Mouse (Mus musculus) bone marrow macrophage, adult 2 months (primary cell): ENCODE data around the gene Gadd45b. TPM values are rescaled to one million over a fixed set of nuclear protein-coding genes. Genes with fewer than 3 reads are reported as not detected.

Source experiments
- H3K27ac ChIP-seq: 2 replicates; pipeline ENCODE4 v1.5.1; 2012; ENCODE audit warnings: low read depth, low read length; ENCODE audit not compliant: insufficient read depth
- H3K4me1 ChIP-seq: 2 replicates; pipeline ENCODE4 v1.6.1; 2012; ENCODE audit warnings: low read length; ENCODE audit not compliant: control insufficient read depth, insufficient read depth
- H3K4me3 ChIP-seq: 2 replicates; pipeline ENCODE4 v1.5.1; 2012; ENCODE audit warnings: mild to moderate bottlenecking, low read length, moderate library complexity; ENCODE audit not compliant: insufficient read depth
- CTCF ChIP-seq: IDR thresholded peaks from 2 replicates; pipeline ENCODE4 v1.5.1; 2012; ENCODE audit warnings: low read depth, mild to moderate bottlenecking, low read length, moderate library complexity
- POLR2A ChIP-seq: IDR thresholded peaks from 2 replicates; pipeline ENCODE4 v1.6.1; 2012; ENCODE audit warnings: mild to moderate bottlenecking, low read depth, low read length, borderline replicate concordance
- polyA plus RNA-seq: library from polyadenylated mRNA; stranded (reverse); fragments of >200 nt; gene quantifications from 2 replicates; pipeline ENCODE4 v1.2.4, GENCODE M21; 2012; ENCODE audit not compliant: missing spikeins, insufficient read depth, insufficient read length

Gadd45b gene
- polyA plus RNA-seq, 1 experiment: 15.8 TPM

DNA sequence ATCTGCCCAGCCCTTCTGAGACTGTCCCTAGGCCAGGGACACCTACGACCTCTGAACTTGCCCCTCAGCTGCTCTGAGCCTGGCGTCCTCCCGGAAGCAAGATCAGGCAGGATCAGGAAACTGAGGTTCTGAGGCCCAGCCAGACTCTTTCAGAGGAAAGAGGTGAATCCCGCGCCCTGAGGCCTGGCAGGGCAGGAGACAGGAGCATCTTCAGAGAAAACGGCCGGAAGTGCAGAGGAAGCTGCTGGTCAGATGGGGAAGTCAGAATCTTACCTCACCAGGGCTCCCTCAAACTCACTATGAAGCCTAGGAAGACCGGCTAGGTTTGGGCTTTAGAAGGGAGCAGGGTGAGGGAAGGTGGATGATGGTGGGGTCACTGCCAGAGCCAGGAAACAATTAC is 13.0 kb downstream of the Gadd45b start:
- Histone ChIP-seq H3K4me1 (peaks cover 54% of the 10 kb centered on the region), H3K4me3 (no peak overlapping the region), H3K27ac (peak overlapping the region; percentile 42)
- no peak for TF ChIP-seq POLR2A
- no peak for TF ChIP-seq CTCF

DNA sequence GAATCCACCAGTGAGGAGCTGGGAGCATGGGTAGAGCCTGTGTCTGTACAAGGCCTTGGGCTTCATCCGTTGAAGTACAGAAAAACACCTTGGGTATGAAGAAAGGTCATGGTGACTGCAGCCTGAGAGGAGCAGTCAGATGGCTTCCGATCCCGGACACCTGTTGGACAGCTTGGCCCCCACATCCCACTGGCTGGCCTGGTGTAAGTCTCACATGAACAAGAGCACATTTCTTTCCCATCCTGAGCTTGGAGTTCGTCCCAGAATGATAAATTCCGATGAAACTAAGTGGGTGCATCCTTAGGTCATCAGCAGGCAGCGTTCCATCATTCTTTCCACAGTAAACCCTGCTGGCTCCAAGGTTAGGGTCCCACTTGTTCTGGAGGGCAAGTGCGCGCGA is 13.8 kb downstream of the Gadd45b start:
- H3K27ac ChIP-seq: no peak overlapping the region
- H3K4me3 ChIP-seq: no peak overlapping the region

DNA sequence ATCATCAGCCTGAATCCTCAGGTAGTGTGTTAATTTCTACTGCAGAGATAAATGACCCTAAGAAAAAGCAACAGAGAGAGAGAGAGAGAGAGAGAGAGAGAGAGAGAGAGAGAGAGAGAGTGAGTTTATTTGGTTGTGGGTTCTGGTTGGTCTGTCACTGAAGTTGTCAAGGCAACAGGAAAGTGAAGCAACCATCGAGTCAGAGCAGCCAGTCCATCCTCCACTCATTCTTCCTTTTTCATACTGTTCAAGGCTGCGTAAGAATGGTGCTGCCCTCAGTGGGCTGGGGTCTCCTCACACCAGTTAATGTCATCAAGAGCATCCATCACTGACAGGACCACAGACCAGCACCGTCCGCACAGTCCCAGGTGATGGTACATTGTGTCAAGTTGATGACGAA is 14.4 kb downstream of the Gadd45b start:
- H3K4me3 ChIP-seq: no peak overlapping the region
- no peak overlapping the region for H3K27ac ChIP-seq
- peaks cover 66% of the 10 kb centered on the region for H3K4me1 ChIP-seq
- TF ChIP-seq POLR2A: no peak
- TF ChIP-seq CTCF: no peak

More for the DNA sequence above, 13.8 kb downstream of the Gadd45b start:
- no peak for TF ChIP-seq CTCF
- no peak for TF ChIP-seq POLR2A
- peaks cover 60% of the 10 kb centered on the region for H3K4me1 ChIP-seq

DNA sequence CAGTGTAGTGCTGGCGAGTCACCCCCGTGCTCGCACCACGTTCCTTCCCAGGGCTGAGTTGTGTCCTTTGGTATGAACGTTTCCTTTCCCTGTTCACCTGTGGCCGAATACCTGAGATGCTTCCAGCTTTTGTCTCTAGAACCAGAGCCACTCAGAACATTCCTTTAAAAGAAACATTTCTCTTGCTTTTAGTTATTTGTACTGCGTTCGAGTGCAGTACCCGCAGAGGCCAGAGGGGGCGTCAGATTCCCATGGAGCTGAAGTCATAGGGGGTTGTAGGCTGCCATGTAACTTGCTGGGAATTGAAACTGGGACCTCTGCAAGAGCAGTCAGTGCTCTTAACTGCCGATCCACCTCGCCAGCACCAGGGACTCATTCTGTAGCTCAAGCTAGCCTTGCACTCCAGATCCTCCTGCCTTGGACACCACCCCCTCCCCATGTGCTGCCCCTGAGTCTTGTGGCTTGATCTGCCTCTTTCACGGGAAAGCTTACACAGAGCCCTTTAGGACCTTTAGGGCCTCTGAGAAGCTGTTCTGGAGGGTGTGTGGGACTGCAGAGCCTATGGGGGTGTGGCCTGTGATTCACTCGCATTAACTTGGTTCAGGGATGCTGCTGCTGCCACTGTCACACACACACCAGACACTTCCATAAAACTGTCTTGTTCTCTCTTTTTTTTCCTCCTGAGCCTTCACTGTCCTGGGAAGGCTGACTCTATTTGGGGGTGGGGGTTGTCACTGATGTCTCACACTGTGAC is 17.0 kb downstream of the Gadd45b start:
- Histone ChIP-seq H3K4me1 (peaks cover 54% of the 10 kb centered on the region), H3K27ac (no peak overlapping the region), H3K4me3 (no peak overlapping the region)
- TF ChIP-seq POLR2A (no peak), CTCF (peak; percentile 77)

DNA sequence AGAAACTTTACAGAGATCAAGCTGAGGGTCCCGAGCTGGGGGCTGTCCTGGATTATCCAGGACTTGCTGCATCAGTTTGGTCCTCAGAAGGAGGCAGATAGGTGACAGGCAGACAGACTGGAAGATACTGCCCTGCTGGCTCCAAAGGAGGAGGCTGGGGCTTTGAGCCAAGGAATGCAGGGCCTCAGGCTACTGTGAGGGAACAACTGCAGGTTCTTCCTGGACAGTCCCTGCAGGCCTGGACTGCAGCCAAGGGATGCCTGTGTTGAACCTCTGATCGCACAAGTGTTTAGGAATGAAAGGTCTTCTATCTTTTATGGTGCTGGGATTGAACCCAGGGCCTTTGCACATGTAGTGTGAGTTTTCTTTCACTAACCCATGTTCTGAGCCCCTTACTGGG is 17.9 kb downstream of the Gadd45b start:
- Histone ChIP-seq H3K4me3 (no peak overlapping the region), H3K27ac (no peak overlapping the region), H3K4me1 (peaks cover 48% of the 10 kb centered on the region)
- TF ChIP-seq POLR2A: no peak
- no peak for TF ChIP-seq CTCF

DNA sequence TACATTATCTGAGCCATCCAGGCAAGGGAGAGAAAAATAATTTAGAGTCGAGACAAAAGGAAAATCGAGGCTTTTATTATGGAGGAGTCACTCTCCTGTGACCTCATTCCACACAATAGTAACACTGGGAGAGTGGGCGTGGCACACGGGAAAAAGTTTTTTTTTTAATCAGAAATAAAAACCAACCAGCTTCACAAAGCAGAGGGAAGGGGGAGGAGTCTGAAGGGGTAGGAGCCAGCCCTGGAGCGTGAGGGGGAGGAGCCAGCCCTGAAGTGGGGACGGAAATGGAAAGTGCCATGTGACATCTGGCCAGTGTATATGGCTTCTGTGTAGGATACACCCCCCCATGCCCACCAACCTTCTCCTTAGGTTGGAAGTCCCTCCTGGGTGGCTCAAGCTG is 18.7 kb downstream of the Gadd45b start:
- no peak for TF ChIP-seq CTCF
- TF ChIP-seq POLR2A: no peak
- Histone ChIP-seq H3K4me1 (peaks cover 41% of the 10 kb centered on the region), H3K27ac (peak overlapping the region; percentile 12), H3K4me3 (no peak overlapping the region)

DNA sequence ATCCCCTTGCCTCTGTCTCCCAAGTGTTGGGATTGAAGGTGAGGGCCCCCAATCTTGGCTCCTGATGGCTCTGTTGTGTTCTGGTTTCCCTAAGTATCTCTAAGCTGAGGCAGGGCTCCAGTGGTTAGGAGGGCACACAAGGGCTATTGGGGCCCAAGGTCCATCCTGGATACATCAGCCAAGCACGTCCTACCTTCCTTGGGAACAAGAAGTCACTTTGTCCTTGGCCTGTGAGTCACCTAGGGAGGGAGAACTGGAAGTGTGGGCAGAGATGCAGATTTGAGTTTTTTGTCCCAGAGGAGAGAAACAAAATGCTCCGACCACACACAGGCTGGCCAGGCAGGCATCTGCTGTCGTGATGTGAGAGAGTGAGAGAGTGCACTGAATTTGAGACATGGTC is 19.2 kb downstream of the Gadd45b start:
- Histone ChIP-seq H3K27ac (peak overlapping the region; percentile 12), H3K4me1 (peaks cover 35% of the 10 kb centered on the region), H3K4me3 (no peak overlapping the region)
- no peak for TF ChIP-seq CTCF

DNA sequence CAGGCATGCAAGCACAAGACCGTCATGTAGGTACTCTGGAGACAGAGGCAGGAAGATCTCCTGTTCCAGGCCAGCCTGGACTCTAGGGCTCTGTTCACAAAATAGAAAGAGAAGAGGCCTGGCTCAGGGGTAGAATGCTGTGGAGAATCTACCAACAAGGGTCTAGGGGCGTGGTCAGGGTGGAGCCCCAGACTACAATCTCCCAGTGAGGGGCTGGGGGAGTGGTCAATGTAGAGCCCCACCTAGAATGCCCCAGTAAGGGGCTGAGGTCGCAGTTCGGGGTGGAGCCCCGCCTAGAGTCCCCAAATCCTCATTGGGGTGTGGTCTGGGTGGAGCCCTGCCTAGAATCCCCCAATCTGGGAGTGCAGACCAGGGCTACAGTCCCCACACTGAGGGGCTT is 20.4 kb downstream of the Gadd45b start:
- peaks cover 31% of the 10 kb centered on the region for H3K4me1 ChIP-seq
- no peak overlapping the region for H3K27ac ChIP-seq
- TF ChIP-seq CTCF (no peak), POLR2A (no peak)
- no peak overlapping the region for H3K4me3 ChIP-seq

DNA sequence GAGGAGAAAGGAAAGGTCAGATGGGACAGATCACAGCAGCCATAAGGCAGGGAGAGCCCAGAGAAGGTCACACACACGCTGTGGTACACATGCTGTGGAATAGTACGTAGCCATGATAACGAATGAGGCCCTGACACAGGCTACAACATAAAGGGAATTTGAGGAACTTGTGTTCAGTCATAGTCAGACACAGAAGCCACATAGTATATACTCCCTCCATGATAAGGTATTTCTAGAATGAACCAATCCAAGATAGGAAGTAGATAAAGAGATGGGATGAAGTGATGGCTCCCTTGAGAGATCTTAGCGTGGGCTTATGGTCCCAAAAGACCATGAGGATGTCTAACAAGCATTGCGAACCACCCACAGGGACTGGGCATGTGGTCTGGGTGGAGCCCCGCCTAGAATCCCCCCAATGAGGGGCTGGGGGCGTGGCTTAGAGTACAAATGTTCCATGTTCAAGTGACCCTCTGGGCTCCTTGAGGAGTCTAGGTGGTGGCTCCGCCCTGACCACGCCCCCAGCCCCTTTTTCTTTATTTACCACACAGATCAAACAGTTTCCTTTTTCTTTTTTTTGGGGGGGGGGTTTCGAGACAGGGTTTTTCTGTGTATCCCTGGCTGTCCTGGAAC is 22.0 kb downstream of the Gadd45b start:
- Histone ChIP-seq H3K4me3 (no peak overlapping the region), H3K4me1 (peaks cover 28% of the 10 kb centered on the region), H3K27ac (no peak overlapping the region)
- TF ChIP-seq POLR2A (no peak), CTCF (no peak)

DNA sequence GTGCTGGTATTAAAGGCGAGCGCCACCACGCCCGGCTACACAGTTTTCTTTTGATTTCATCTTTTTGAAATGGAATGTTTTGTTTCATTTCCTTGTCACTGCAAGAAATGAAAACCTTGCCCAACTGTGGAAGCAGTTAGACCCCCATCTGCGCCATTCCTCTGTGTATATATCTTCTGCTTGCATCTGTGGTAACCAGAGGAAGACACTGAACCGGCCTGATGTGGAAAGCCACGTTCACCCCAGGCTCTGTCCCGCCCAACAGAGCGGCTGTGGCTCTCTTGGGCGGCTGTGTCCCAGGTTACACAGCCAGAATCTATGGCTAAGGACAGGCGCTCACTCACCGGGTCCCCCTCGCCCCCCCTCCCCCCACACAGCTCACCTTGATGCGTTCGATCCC is 22.6 kb downstream of the Gadd45b start:
- H3K4me3 ChIP-seq: no peak overlapping the region
- peaks cover 23% of the 10 kb centered on the region for H3K4me1 ChIP-seq
- H3K27ac ChIP-seq: no peak overlapping the region
- TF ChIP-seq POLR2A: no peak
- no peak for TF ChIP-seq CTCF

DNA sequence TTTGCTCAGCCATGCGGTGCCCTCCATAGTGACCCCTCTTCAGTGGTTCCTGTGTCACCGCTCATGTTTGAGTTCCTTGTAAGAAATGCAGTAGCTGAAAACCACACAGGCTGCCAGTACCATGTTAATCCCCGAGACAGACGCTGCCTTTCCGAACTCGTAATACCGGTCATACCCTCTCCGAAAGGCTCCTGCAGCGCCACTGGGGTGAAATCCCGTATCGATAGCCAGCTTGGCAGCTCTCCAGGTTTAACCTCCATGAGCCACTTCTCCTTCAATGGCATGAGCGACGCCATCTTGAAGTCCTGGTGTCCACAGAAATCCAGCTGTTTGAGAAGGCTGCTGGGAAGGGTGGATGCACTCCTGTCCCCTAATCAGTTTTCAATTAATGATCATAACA is 24.5 kb downstream of the Gadd45b start:
- H3K4me3 ChIP-seq: no peak overlapping the region
- TF ChIP-seq CTCF (no peak), POLR2A (no peak)
- H3K27ac ChIP-seq: no peak overlapping the region
- H3K4me1 ChIP-seq: peaks cover 5% of the 10 kb centered on the region
